ENCODE assay signal across 7 mouse cellular contexts in genomic region chr13:51849241-51850033, GRCm38 (mm10). TPM values are rescaled to one million over a fixed set of nuclear protein-coding genes. Genes with fewer than 3 reads are reported as not detected.
DNase-seq lines count a peak whose midpoint lies in the region; ATAC-seq and TF ChIP-seq lines count a peak whose summit lies in the region.

No protein-coding gene starts in this region.

- WGBS in kidney, embryonic 14.5 days, result 3% methylated on average over 22 of the region's 25 CpGs
- WGBS in stomach, postnatal 0 days, result 6% methylated on average over 25 of the region's 25 CpGs

- no peak; the same call in 1 of the 2 replicates for ATAC-seq in kidney, embryonic 14.5 days (ENCODE audit: low FRiP score, low TSS enrichment)
- no peak; the same call in 1 of the 2 replicates for ATAC-seq in stomach, postnatal 0 days (ENCODE audit: low FRiP score, low TSS enrichment)

- in situ Hi-C loops in ES-E14 (cut with MboI; ENCODE audit: low sequenced_read_pairs in 2 of 2, unreplicated experiment in 2 of 2), result loop anchor here (25.0 kb wide), 2 partner anchors 688 to 788 kb away; partner anchors contain the start of gene Diras2 (in 1 of the 2)

- H3K27ac ChIP-seq in ES-E14 (ENCODE audit: insufficient read depth, low read depth, low read length, poor library complexity, severe bottlenecking), result no peak overlapping the region
- H3K27ac ChIP-seq in kidney, embryonic 14.5 days (ENCODE audit: low read depth, low read length), result peak overlapping the region; percentile 66; the same call in 1 of the 2 replicates
- peak overlapping the region; percentile 92 for H3K27ac ChIP-seq in stomach, postnatal 0 days (replicated peaks)

- no peak for DNase-seq in ES-E14 (ENCODE audit: low read depth, low spot score)
- DNase-seq in adrenal gland, postnatal 10 days, result peak; percentile 74
- peak; percentile 61 for DNase-seq in forelimb bud, embryonic 11.5 days (ENCODE audit: low read depth, low spot score)
- peak; percentile 58 for DNase-seq in lung, postnatal 14 days
- peak; percentile 84 for DNase-seq in stomach, postnatal 0 days (ENCODE audit: low spot score)
- no peak for DNase-seq in cerebellum, adult 9-10 months

- no peaks in the 10 kb centered on the region for H3K27me3 ChIP-seq in kidney, embryonic 14.5 days (ENCODE audit: control insufficient read depth, insufficient read depth, low read length)
- no peaks in the 10 kb centered on the region for H3K27me3 ChIP-seq in stomach, postnatal 0 days (ENCODE audit: control insufficient read depth, insufficient read depth, low read length)

- H3K4me2 ChIP-seq in kidney, embryonic 14.5 days (replicated peaks; ENCODE audit: low read depth, low read length), result peak overlapping the region; percentile 96
- peak overlapping the region; percentile 98 for H3K4me2 ChIP-seq in stomach, postnatal 0 days (replicated peaks; ENCODE audit: low read depth)

- H3K4me1 ChIP-seq in ES-E14 (ENCODE audit: control insufficient read depth in 2 of 2, insufficient read depth in 2 of 2, low read length in 2 of 2, poor library complexity in 1 of 2), result peaks cover 4 to 25% of the 10 kb centered on the region in 2 experiments; a peak in 3 of 4 replicates
- peaks cover 38% of the 10 kb centered on the region for H3K4me1 ChIP-seq in kidney, embryonic 14.5 days (ENCODE audit: control insufficient read depth, insufficient read depth, low read length)
- H3K4me1 ChIP-seq in stomach, postnatal 0 days (replicated peaks; ENCODE audit: control insufficient read depth, insufficient read depth), result peaks cover 3% of the 10 kb centered on the region

- no peak for TF ChIP-seq CTCF in stomach, postnatal 0 days (IDR thresholded peaks at IDR 0.05; ENCODE audit: low read depth)

- peaks cover 5% of the 10 kb centered on the region for H3K36me3 ChIP-seq in ES-E14 (ENCODE audit: control insufficient read depth, insufficient read depth, low read length, poor library complexity, severe bottlenecking)
- H3K36me3 ChIP-seq in kidney, embryonic 14.5 days (ENCODE audit: control insufficient read depth, insufficient read depth, low read length), result no peaks in the 10 kb centered on the region
- no peaks in the 10 kb centered on the region for H3K36me3 ChIP-seq in stomach, postnatal 0 days (ENCODE audit: control insufficient read depth, insufficient read depth, low read length)

- H3K9ac ChIP-seq in ES-E14 (ENCODE audit: insufficient read depth, low read depth, low read length, poor library complexity, severe bottlenecking), result no peak overlapping the region
- peak overlapping the region; percentile 28; the same call in 1 of the 2 replicates for H3K9ac ChIP-seq in kidney, embryonic 14.5 days (ENCODE audit: low read depth, low read length)
- H3K9ac ChIP-seq in stomach, postnatal 0 days (ENCODE audit: low read length), result peak overlapping the region; percentile 2; the same call in 1 of the 2 replicates

- H3K9me3 ChIP-seq in ES-E14 (ENCODE audit: control insufficient read depth, insufficient read depth, low read depth, low read length), result no peaks in the 10 kb centered on the region
- H3K9me3 ChIP-seq in kidney, embryonic 14.5 days (ENCODE audit: control insufficient read depth, low read length), result no peaks in the 10 kb centered on the region
- H3K9me3 ChIP-seq in stomach, postnatal 0 days (ENCODE audit: control insufficient read depth, low read length), result no peaks in the 10 kb centered on the region

- no peak for TF ChIP-seq EP300 in stomach, postnatal 0 days (optimal IDR thresholded peaks at IDR 0.05)

- no peak overlapping the region for H3K4me3 ChIP-seq in ES-E14 (ENCODE audit: insufficient read depth in 1 of 2, low read depth in 1 of 2, low read length in 2 of 2, poor library complexity in 1 of 2, severe bottlenecking in 1 of 2)
- H3K4me3 ChIP-seq in kidney, embryonic 14.5 days (ENCODE audit: low read length), result peak overlapping the region; percentile 46
- peak overlapping the region; percentile 47 for H3K4me3 ChIP-seq in stomach, postnatal 0 days (ENCODE audit: low read depth, low read length)

TF ChIP-seq in ES-E14, 5 proteins besides CTCF, POLR2A, EP300 and RAD21:
- TF ChIP-seq ZNF384 (IDR thresholded peaks at IDR 0.05; ENCODE audit: low read depth, low read length) (peak; percentile 77), MAFK (IDR thresholded peaks at IDR 0.05; ENCODE audit: insufficient read depth, low read depth, low read length) (no peak)
TF ChIP-seq in ES-E14: peak in this region for 1.

RNA-seq across cellular contexts. Expression of gene Gadd45g, which starts 3.0 kb away (rescaled TPM):
- 43.3 and 57.8 TPM in 2 replicates for total RNA-seq in ES-E14 (2012; rRNA removed)
- 10 to 100 TPM; 28.4 to 87.1 TPM for total RNA-seq in adrenal gland, postnatal 10 days (2021)
- polyA plus RNA-seq in kidney, embryonic 14.5 days (2014; fragmentation: Nextera tagmentation; extraction: Ambion mirVana), result 26.6 and 29.0 TPM in 2 replicates
- 37.1 and 39.1 TPM in 2 replicates for polyA plus RNA-seq in stomach, postnatal 0 days (2015; fragmentation: Nextera tagmentation; extraction: Ambion mirVana)

RNA-seq across cellular contexts. Expression of gene Sema4d, which starts 55.9 kb away (rescaled TPM):
- total RNA-seq in ES-E14 (2012; rRNA removed), result 25.1 and 33.4 TPM in 2 replicates
- 10 to 100 TPM; 13.9 to 25.4 TPM for total RNA-seq in adrenal gland, postnatal 10 days (2021)
- polyA plus RNA-seq in kidney, embryonic 14.5 days (2014; fragmentation: Nextera tagmentation; extraction: Ambion mirVana), result 11.3 and 20.2 TPM in 2 replicates
- polyA plus RNA-seq in stomach, postnatal 0 days (2015; fragmentation: Nextera tagmentation; extraction: Ambion mirVana), result 6.7 and 8.0 TPM in 2 replicates

Comparison
In these comparisons a context has a peak if more than half of its experiments do, and no peak if none do; other contexts are left out.
1. DNase-seq: peak in adrenal gland, postnatal 10 days (single experiment), forelimb bud, embryonic 11.5 days (single experiment), lung, postnatal 14 days (single experiment) and stomach, postnatal 0 days (single experiment); none in ES-E14 (single experiment) and cerebellum, adult 9-10 months (single experiment).
2. H3K4me3 ChIP-seq: peak in kidney, embryonic 14.5 days (single experiment) and stomach, postnatal 0 days (single experiment); none in ES-E14 (0 of 2).